Mouse (Mus musculus): ENCODE measurements around the gene Ctr9.

Gene Ctr9

DNA sequence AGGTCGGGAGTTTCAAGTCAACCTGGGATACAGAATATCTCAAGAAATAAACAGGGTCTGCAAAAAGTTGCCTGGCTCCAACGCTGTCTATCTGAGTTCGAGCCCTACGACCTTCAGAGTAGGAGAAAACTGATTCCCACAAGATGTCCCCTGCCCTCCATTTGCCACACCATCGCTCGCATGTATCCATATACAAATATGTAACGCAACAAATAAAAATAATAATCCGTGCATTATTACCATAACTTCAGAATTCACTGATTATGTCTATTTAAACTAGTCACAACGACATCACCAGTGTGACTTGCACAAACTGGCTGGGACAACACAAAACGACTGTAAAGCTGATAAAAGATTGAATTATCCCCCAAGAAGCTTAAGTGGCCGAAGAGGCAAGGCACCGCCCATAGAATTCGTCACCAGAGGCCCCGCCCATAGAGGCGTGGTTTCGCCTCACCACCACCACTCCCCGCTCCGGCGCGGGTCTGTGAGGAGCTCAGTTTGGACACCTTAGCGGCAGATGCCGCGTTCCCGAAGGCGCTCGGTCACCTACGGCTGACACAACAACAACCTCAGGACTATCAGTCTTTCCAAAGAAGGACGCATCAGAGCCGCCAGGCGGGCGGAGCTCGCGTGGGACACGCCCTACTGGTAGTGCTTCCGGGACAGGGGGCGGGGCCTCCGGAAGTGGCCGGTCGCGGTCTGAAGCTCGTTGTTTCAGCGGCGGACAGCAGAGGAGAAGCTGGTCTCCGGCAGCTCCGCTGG is at the start of gene Ctr9:
Ctr9 (plus strand) TSS at position 671 of the 765 bp plus-strand sequence.
- DNase-seq, result peak; percentile 99

DNA sequence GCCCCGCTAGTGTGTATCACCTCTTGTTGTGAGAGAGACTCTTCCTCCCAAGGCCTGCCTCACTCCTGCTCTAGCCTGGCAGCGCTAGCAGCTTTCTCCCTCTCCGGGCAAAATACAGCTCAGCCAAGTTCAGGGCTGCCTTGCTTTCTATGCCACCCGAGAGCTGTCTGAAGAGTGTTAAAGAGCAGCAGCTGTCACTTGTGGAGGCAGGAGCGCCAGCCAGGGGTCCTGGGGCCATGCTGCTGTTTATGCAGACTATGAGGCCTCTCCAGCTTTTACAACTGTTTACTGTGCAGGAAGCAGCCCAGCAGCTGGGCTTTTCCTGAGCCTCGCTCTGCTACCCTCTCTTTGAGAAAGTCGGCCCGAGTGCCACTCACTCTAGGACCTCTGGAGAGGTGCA is 47.7 kb upstream of the Ctr9 start:
- DNase-seq, result peak; percentile 89

GRCm38 (mm10) chr7:110982053-110982705 is 46.6 kb upstream of the Ctr9 start, which contains the start of gene Mrvi1:
Mrvi1 (minus strand) TSS chr7:110982461.
- peak; percentile 98 for DNase-seq

DNA sequence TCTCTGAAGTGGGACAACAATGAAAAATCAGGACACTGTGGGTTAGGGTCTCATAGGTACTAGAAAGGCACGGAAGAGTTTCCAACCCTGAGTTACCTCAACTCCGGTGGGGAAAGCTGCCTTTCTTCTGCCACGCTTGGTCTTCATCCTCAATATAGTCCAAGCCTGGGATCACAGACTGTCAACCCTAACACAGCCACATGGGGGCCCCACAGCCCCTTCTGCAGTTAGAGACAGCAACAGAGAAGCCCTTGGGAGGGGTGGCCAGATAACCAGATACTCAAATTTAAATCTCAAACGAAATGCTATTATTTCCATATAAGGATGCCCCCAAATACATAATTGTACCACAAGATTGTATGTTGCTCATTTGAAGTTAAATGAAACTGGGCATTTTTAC is 46.0 kb upstream of the Ctr9 start:
- peak; percentile 95 for DNase-seq

GRCm38 (mm10) chr7:110983621-110984020 is 45.1 kb upstream of the Ctr9 start:
- peak; percentile 76 for DNase-seq

DNA sequence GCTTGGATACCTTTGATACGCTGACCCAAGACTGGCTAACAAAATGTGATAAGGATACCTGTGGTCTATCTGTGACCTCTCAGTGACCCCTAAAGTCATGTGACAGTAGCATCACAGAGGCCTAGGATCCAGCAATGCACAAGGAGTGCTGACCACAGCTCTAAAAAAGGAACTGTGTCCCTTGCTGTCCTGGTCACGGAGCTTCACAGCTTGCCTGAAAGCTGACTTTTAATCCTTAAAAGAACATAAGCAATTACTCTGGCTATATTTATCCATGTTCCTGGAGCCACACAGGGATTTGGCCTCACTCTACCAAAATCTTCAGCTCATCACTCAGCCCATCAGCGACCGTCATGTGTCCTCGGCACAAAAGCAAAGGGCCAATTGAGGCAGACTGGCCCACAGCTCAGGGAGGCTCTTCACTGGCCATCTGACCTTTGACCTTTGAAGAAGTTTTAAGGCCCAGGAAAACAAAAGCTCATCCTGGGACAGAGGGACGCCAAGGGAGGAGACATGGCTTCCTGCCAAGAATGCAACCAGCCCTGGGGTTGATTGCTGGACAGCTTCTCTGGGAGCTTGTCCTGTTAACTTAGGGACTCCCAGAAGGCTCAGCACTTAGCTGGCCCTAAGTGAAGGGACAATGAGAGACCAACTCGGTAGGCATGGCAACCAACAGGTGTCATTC is 43.0 kb upstream of the Ctr9 start:
- peak; percentile 94 for DNase-seq

GRCm38 (mm10) chr7:110988081-110988480 is 40.7 kb upstream of the Ctr9 start:
- DNase-seq, result peak; percentile 53

DNA sequence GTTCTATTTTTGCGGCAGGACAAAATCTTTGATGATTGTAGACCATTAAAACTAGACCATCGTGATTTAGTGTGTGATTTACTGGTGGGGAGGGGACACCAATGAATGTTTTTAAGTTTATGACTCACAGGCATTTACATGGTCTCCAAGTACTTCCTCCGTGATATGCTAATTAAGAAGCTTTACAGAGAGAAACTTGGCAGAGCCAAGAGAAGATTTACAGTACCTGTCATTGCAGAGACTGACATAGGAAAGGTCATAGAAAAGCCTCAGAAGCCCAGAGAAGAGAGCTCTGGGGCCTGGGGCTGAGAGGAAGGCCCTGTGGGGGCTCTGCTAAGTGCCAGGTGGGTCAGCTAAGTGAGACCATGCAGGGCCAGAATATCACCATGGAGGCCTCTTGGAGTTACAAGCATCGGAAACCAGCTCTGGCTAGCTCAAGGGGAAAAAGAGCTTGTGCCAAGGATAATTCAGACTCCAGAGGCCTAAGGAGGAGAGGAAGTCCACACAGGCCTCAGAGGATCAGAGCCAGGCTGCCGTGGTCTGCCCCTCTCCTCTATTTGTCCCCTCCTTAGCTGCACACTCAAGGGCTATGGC is 39.4 kb upstream of the Ctr9 start:
- peak; percentile 88 for DNase-seq

GRCm38 (mm10) chr7:110990356-110991220 is 38.2 kb upstream of the Ctr9 start:
- peak; percentile 76 for DNase-seq

GRCm38 (mm10) chr7:110991221-110991494 is 37.6 kb upstream of the Ctr9 start:
- no peak for DNase-seq

- DNase-seq, result peak; percentile 68
Observed at GRCm38 (mm10) chr7:110998887-110999827, 29.6 kb upstream of the Ctr9 start.

- DNase-seq, result peak; percentile 84
Observed at GRCm38 (mm10) chr7:111004136-111004840, 24.5 kb upstream of the Ctr9 start.

GRCm38 (mm10) chr7:111014039-111014605 is 14.6 kb upstream of the Ctr9 start:
- DNase-seq, result peak; percentile 64

- peak; percentile 96 for DNase-seq
Observed at GRCm38 (mm10) chr7:111014893-111015292, 13.9 kb upstream of the Ctr9 start.

- DNase-seq, result peak; percentile 89
Observed at GRCm38 (mm10) chr7:111015731-111016130, 13.0 kb upstream of the Ctr9 start.

DNA sequence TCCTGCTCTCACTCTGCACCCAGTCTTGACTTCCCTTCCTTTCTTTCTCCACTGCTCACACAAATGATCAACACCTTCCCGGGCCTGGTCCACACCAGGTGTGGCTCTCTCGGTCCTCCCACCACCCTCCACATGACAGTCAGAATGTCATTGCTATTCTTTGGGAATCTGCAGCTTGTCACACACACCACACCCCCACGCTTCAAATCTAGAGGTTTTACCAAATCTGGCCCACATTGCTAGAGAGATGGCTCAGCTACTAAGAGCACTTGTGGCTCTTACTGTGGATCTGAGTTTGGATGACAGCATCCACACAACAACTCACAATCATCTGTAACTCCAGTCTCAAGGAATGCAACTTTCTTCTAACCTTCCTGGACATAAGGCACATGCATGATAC is 11.8 kb upstream of the Ctr9 start:
- peak; percentile 87 for DNase-seq

DNA sequence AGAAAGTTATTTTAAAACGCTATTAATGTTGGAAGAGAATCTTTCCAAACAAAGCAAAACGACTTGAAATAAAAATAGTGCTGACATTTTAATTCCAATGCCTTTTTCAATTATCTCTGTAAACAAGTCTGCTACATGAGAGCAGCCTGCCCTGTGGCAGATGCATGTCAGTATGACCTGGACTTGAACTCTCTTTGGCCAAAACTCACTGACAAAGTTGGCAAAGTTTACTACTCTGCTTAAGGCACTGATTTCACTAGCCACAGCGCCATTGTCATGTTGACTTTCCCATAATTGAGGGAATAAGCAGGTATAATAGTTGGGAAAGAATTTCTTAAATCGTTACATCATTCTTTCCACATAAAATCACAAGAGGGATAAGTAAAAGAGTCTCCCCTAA is 7.9 kb upstream of the Ctr9 start:
- DNase-seq, result peak; percentile 36

DNA sequence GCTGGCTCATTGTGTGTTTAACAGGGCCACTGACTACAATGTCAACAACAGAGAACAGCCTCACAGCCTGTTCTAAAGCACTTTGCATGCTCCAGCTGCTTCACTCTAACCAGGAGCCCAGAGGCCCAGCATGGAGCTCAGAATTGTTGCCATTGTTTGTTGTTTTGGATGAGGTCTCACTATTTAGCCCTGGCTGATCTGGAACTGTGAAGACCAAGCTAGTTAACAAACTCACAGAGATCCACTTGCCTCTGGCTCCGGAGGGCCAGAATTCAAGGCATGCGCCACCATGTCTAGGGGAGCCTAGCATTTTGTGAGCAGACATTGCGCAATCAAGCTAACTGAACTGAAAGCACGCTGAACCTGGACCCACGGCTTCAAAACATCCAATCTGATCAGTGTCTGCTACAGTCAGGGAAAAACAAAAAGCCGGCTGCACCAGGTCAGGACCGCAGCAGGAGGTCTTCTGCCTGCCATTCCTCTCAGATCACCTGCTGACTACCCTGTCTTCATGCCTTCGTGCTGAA is 4.6 kb upstream of the Ctr9 start:
- DNase-seq, result peak; percentile 91

GRCm38 (mm10) chr7:111024912-111025311 is 3.8 kb upstream of the Ctr9 start:
- DNase-seq, result peak; percentile 83

- DNase-seq, result no peak
Observed at GRCm38 (mm10) chr7:111029046-111029553, 349 bp downstream of the Ctr9 start.

Data from heart, adult 11 months (tissue).